Mouse (Mus musculus): Measurements from ENCODE around the gene Ppox.

DNA sequence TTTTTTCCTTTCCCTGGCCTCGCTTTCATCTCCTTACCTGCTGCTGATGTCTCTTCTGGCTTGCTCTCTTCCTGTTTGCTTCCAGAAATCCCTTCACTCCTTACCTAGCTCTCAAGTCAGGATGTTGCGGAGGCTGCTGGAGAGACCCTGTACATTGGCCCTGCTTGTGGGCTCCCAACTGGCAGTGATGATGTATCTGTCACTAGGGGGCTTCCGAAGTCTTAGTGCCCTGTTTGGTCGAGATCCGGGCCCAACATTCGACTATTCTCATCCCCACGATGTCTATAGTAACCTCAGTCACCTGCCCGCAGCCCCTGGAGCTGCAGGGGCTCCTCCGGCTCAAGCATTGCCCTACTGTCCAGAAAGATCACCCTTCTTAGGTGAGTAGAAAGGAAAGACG lies 9.4 kb downstream of the Ppox start:
- TF ChIP-seq CTCF (IDR thresholded peaks at IDR 0.05; ENCODE audit: low read depth, low read length) (no peak), TAL1 (conservative IDR thresholded peaks at IDR 0.05; ENCODE audit: low read depth, low read length) (no peak), GATA1 (IDR thresholded peaks at IDR 0.05; ENCODE audit: borderline replicate concordance, low read length) (no peak), POLR2AphosphoS5 (IDR thresholded peaks at IDR 0.05; ENCODE audit: insufficient replicate concordance, low read depth, low read length) (no peak), GATA2 (IDR thresholded peaks at IDR 0.05; ENCODE audit: borderline replicate concordance, low read depth, low read length) (no peak)

Data from G1E (cell line).